13 mouse cellular contexts compared by ENCODE assay signal in genomic region chr11:22830179-22830611, GRCm38 (mm10). TPM values are rescaled to one million over a fixed set of nuclear protein-coding genes. Genes with fewer than 3 reads are reported as not detected.
DNase-seq lines count a peak whose midpoint lies in the region; ATAC-seq and TF ChIP-seq lines count a peak whose summit lies in the region.
"Had no signal": no experiment of that assay in that cellular context is flagged by ENCODE, and none has a peak within 500 bp of the region (broad histone marks: within the 10 kb centered on the region; RNA-seq: fewer than 3 reads in every experiment).

No protein-coding gene starts in this region.

- TF ChIP-seq CTCF in lung, embryonic 14.5 days (IDR thresholded peaks at IDR 0.05; ENCODE audit: low read depth) = no peak
- TF ChIP-seq CTCF in lung, adult 2 months (IDR thresholded peaks at IDR 0.05; ENCODE audit: insufficient read depth, low read length) = no peak

- TF ChIP-seq POLR2A in lung, adult 2 months (IDR thresholded peaks at IDR 0.05; ENCODE audit: borderline replicate concordance, extremely low read depth, low read depth, low read length) = no peak

- peaks cover 6% of the 10 kb centered on the region; the same call in 1 of the 2 replicates for H3K36me3 ChIP-seq in lung, embryonic 14.5 days (ENCODE audit: insufficient read depth)
- peaks cover 10% of the 10 kb centered on the region; the same call in 1 of the 2 replicates for H3K36me3 ChIP-seq in ES-E14 (ENCODE audit: control insufficient read depth, insufficient read depth, low read length, poor library complexity, severe bottlenecking)
- H3K36me3 ChIP-seq in limb, embryonic 10.5 days = no peaks in the 10 kb centered on the region
- H3K36me3 ChIP-seq: heart, embryonic 15.5 days had no signal

- no peak overlapping the region for H3K4me3 ChIP-seq in lung, embryonic 14.5 days (ENCODE audit: low read depth, low read length)
- H3K4me3 ChIP-seq in lung, adult 2 months (replicated peaks; ENCODE audit: extremely low read depth, low read depth, low read length) = no peak overlapping the region
- peak overlapping the region; percentile 4 to 14; a peak in 2 of 4 replicates for H3K4me3 ChIP-seq in ES-E14 (ENCODE audit: insufficient read depth in 1 of 2, low read depth in 1 of 2, low read length in 2 of 2, poor library complexity in 1 of 2, severe bottlenecking in 1 of 2)
- H3K4me3 ChIP-seq in limb, embryonic 10.5 days = no peak overlapping the region
- H3K4me3 ChIP-seq: heart, embryonic 15.5 days; liver, embryonic 12.5 days had no signal

- no peak overlapping the region for H3K9ac ChIP-seq in lung, embryonic 14.5 days
- H3K9ac ChIP-seq in ES-E14 (ENCODE audit: insufficient read depth, low read depth, low read length, poor library complexity, severe bottlenecking) = peak overlapping the region; percentile 54; the same call in 1 of the 2 replicates
- H3K9ac ChIP-seq: heart, embryonic 15.5 days; liver, embryonic 12.5 days had no signal

- H3K4me1 ChIP-seq in lung, embryonic 14.5 days (ENCODE audit: insufficient read depth) = no peaks in the 10 kb centered on the region
- H3K4me1 ChIP-seq in lung, adult 2 months (ENCODE audit: control insufficient read depth, insufficient read depth, low read length) = peaks cover 8% of the 10 kb centered on the region
- H3K4me1 ChIP-seq in ES-E14 (ENCODE audit: control insufficient read depth in 2 of 2, insufficient read depth in 2 of 2, low read length in 2 of 2, poor library complexity in 1 of 2) = peaks cover 26 to 27% of the 10 kb centered on the region in 2 experiments
- H3K4me1 ChIP-seq in limb, embryonic 10.5 days = peaks cover 12% of the 10 kb centered on the region; the same call in 1 of the 2 replicates

- no peaks in the 10 kb centered on the region for H3K27me3 ChIP-seq in lung, embryonic 14.5 days (ENCODE audit: insufficient read depth, low read length)
- no peaks in the 10 kb centered on the region for H3K27me3 ChIP-seq in limb, embryonic 10.5 days (ENCODE audit: low read depth, poor library complexity, severe bottlenecking)
- H3K27me3 ChIP-seq: heart, embryonic 15.5 days; liver, embryonic 12.5 days had no signal

- 50% methylated on average over 5 of the region's 5 CpGs for WGBS in lung, embryonic 14.5 days
- 40% methylated on average over 5 of the region's 5 CpGs for WGBS in lung, adult 2 months
- 73% methylated on average over 5 of the region's 5 CpGs for WGBS in limb, embryonic 10.5 days

- 0 out of 2 replicates have a peak overlapping the region, but pooled peaks have one; percentile 20 for H3K27ac ChIP-seq in lung, embryonic 14.5 days (ENCODE audit: low read depth)
- peak overlapping the region; percentile 92 for H3K27ac ChIP-seq in ES-E14 (ENCODE audit: insufficient read depth, low read depth, low read length, poor library complexity, severe bottlenecking)
- 0 out of 2 replicates have a peak overlapping the region, but pooled peaks have one; percentile 25 for H3K27ac ChIP-seq in limb, embryonic 10.5 days
- H3K27ac ChIP-seq: heart, embryonic 15.5 days; liver, embryonic 12.5 days had no signal

- H3K9me3 ChIP-seq in lung, embryonic 14.5 days (ENCODE audit: low read depth, low read length) = no peaks in the 10 kb centered on the region
- H3K9me3 ChIP-seq in ES-E14 (ENCODE audit: control insufficient read depth, insufficient read depth, low read depth, low read length) = no peaks in the 10 kb centered on the region; the same call in 1 of the 2 replicates
- no peaks in the 10 kb centered on the region for H3K9me3 ChIP-seq in limb, embryonic 10.5 days (replicated peaks)
- H3K9me3 ChIP-seq: heart, embryonic 15.5 days; liver, embryonic 12.5 days had no signal

- in situ Hi-C loops in ES-E14 (cut with MboI; ENCODE audit: low sequenced_read_pairs in 2 of 2, unreplicated experiment in 2 of 2) = no loop called here

- peak; percentile 19; the same call in 1 of the 2 replicates for ATAC-seq in frontal cortex, adult (ENCODE audit: low TSS enrichment)
- ATAC-seq in lung, embryonic 14.5 days (ENCODE audit: insufficient read depth) = no peak
- ATAC-seq: liver, embryonic 12.5 days had no signal

- no peak overlapping the region for H3K4me2 ChIP-seq in lung, embryonic 14.5 days
- H3K4me2 ChIP-seq: heart, embryonic 15.5 days; liver, embryonic 12.5 days had no signal

- no peak for DNase-seq in frontal cortex, postnatal 14 days (ENCODE audit: low spot score in 2 of 2)
- DNase-seq in lung, embryonic 14.5 days = no peak
- DNase-seq in lung, adult 2 months = no peak
- DNase-seq in ES-E14 (ENCODE audit: low read depth, low spot score) = peak; percentile 51
- no peak for DNase-seq in limb, embryonic 10.5 days (ENCODE audit: low spot score)
- DNase-seq in thymus, postnatal 0 days (ENCODE audit: low spot score) = no peak
- DNase-seq in B cell, adult 2 months = no peak
- DNase-seq: cerebellum, adult 18-20 months; right cerebral cortex, postnatal 4 days; thymus, postnatal 36 days had no signal

TF ChIP-seq in ES-E14, 5 proteins besides CTCF, POLR2A, EP300 and RAD21:
- TF ChIP-seq HCFC1 (IDR thresholded peaks at IDR 0.05; ENCODE audit: borderline replicate concordance, insufficient read depth, low read length) = no peak
- 0 out of 2 replicates have a peak, but pooled peaks have one; percentile 20 for TF ChIP-seq MAFK (IDR thresholded peaks at IDR 0.05; ENCODE audit: insufficient read depth, low read depth, low read length)
- TF ChIP-seq ZC3H11A (IDR thresholded peaks at IDR 0.05; ENCODE audit: borderline replicate concordance, low read depth, low read length) = no peak
- no peak for TF ChIP-seq ZNF384 (IDR thresholded peaks at IDR 0.05; ENCODE audit: low read depth, low read length)
- TF ChIP-seq CHD2 (IDR thresholded peaks at IDR 0.05; ENCODE audit: low read depth, low read length) = 0 out of 2 replicates have a peak, but pooled peaks have one; percentile 47
TF ChIP-seq in ES-E14: peak in this region for 2.

RNA-seq across cellular contexts. Expression of gene B3gnt2, which starts 30.6 kb away (rescaled TPM):
- 7.2 and 7.5 TPM in 2 replicates for polyA plus RNA-seq in lung, embryonic 14.5 days (2014; fragmentation: Nextera tagmentation; extraction: Ambion mirVana)
- polyA plus RNA-seq in lung, adult 2 months (2012; rRNA removed) = 16.7 and 18.6 TPM in 2 replicates
- 25.7 and 52.9 TPM in 2 replicates for total RNA-seq in ES-E14 (2012; rRNA removed)
- 1.9 and 3.4 TPM in 2 replicates for polyA plus RNA-seq in limb, embryonic 10.5 days (2016; fragmentation: Nextera tagmentation; extraction: Ambion mirVana)
- polyA plus RNA-seq in thymus, postnatal 0 days (2015; fragmentation: Nextera tagmentation; extraction: Ambion mirVana) = 25.5 and 26.1 TPM in 2 replicates

Comparison
In these comparisons a context has a peak if more than half of its experiments do, and no peak if none do; other contexts are left out.
1. H3K27ac ChIP-seq: peak in every context shown above with its lines; median percentile 92 in ES-E14; 25 in limb, embryonic 10.5 days; 20 in lung, embryonic 14.5 days.
2. H3K4me3 ChIP-seq: peak in ES-E14 (2 of 2); none in lung, embryonic 14.5 days (single experiment), lung, adult 2 months (single experiment) and limb, embryonic 10.5 days (single experiment).